Mouse (Mus musculus): ENCODE results near the gene Ppp1r12b.

- TF ChIP-seq CTCF (IDR thresholded peaks at IDR 0.05; ENCODE audit: low read depth, low read length) (no peak), EP300 (IDR thresholded peaks at IDR 0.05; ENCODE audit: insufficient read depth, low read depth, low read length) (no peak)
Observed at GRCm38 (mm10) chr1:134992046-134992645, 36.4 kb upstream of the Ppp1r12b start.

All from ES-Bruce4 (cell line).